Mouse (Mus musculus) liver, adult 2 months (tissue): ENCODE data around the gene Flt1. TPM values are rescaled to one million over a fixed set of nuclear protein-coding genes. Genes with fewer than 3 reads are reported as not detected.
A peak's percentile ranks its signal among the peaks of the same experiment; 100 is the strongest.

Source experiments
- DNase-seq: peaks from one replicate; pipeline ENCODE4 v3.0.0-alpha.2; 2011; ENCODE audit warnings: low read depth, low spot score; ENCODE audit errors: extremely low read depth
- H3K27ac ChIP-seq: fragments of 200-500 bp; replicated peaks from 2 replicates; pipeline ENCODE4 v1.5.1; 2012; ENCODE audit warnings: low read depth, mild to moderate bottlenecking, control low read depth, inconsistent platforms, low read length; ENCODE audit not compliant: insufficient read depth
- H3K27me3 ChIP-seq: fragments of 200-500 bp; 2 replicates; pipeline ENCODE4 v1.6.1; 2012; ENCODE audit warnings: mild to moderate bottlenecking, moderate library complexity, low read length, inconsistent platforms; ENCODE audit not compliant: control insufficient read depth, insufficient read depth
- H3K36me3 ChIP-seq: fragments of 200-500 bp; 2 replicates; pipeline ENCODE4 v1.6.1; 2012; ENCODE audit warnings: low read length, inconsistent platforms; ENCODE audit not compliant: control insufficient read depth, insufficient read depth
- H3K4me1 ChIP-seq: fragments of 200-500 bp; 2 replicates; pipeline ENCODE4 v1.6.1; 2011; ENCODE audit warnings: low read length; ENCODE audit not compliant: control insufficient read depth, insufficient read depth
- H3K4me3 ChIP-seq: fragments of 200-500 bp; 2 replicates; pipeline ENCODE4 v1.5.1; 2011; ENCODE audit warnings: low read depth, mild to moderate bottlenecking, control low read depth, low read length, moderate library complexity; ENCODE audit not compliant: insufficient read depth
- H3K79me2 ChIP-seq: fragments of 200-500 bp; 2 replicates; pipeline ENCODE4 v1.6.1; 2012; ENCODE audit warnings: inconsistent platforms, mild to moderate bottlenecking, low read length, moderate library complexity; ENCODE audit not compliant: control insufficient read depth, insufficient read depth
- H3K9ac ChIP-seq: fragments of 200-500 bp; 2 replicates; pipeline ENCODE4 v1.6.1; 2012; ENCODE audit warnings: low read depth, mild to moderate bottlenecking, control low read depth, inconsistent platforms, low read length
- CTCF ChIP-seq: fragments of 200-500 bp; IDR thresholded peaks from 2 replicates; pipeline ENCODE4 v1.5.1; 2011; ENCODE audit warnings: low read depth, low read length, control low read depth
- POLR2A ChIP-seq: fragments of 200-500 bp; IDR thresholded peaks from 2 replicates; pipeline ENCODE4 v1.6.1; 2011; ENCODE audit warnings: low read length, control low read depth; ENCODE audit not compliant: insufficient read depth; ENCODE audit errors: extremely low read depth
- WGBS: fragments of 180-500 bp; shearing (Covaris S2); methylation state at CpG from one replicate; pipeline ENCODE4 v1.1.7; 2018; 5-methylcytosine and 5-hydroxymethylcytosine counted together
- polyA plus RNA-seq: library from polyadenylated mRNA; depleted of rRNA; stranded (reverse); fragments of >200 nt; gene quantifications from 2 replicates; pipeline ENCODE4 v1.2.3, GENCODE M21; 2012
- total RNA-seq: library from RNA; depleted of rRNA; stranded (reverse); fragments of >200 nt; gene quantifications from 2 replicates; pipeline ENCODE4 v1.2.3, GENCODE M21; 2014

Gene Flt1
- total and polyA plus RNA-seq, 2 experiments = 1.3 to 4.8 TPM

DNA sequence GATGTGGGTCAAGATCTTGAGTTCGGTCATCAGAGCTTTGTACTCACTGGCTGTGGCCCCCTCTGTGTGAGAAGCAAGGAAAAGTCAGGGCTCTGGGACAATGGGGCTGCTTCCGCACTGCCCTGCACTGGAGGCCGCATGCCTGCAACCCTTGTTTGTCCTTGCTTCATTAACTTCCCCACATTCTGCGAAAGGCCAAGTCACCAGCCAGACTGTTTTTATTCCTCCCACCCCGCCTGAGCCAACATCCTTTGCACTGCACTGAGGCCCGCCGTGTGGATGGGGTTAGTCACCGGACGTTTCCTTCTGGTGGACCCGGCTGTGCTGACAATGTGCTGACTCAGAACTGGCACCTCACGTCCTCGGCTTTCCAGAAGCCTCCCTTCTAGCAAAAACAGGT, 136.0 kb downstream of the Flt1 start:
- no peak overlapping the region for H3K27ac ChIP-seq
- H3K9ac ChIP-seq = no peak overlapping the region
- H3K79me2 ChIP-seq = no peaks in the 10 kb centered on the region
- H3K4me3 ChIP-seq = no peak overlapping the region
- no peaks in the 10 kb centered on the region for H3K27me3 ChIP-seq
- DNase-seq = no peak
- no peaks in the 10 kb centered on the region for H3K36me3 ChIP-seq
- no peaks in the 10 kb centered on the region for H3K4me1 ChIP-seq
- TF ChIP-seq POLR2A (no peak), CTCF (no peak)
- WGBS = 55% methylated on average over 12 of the region's 12 CpGs

DNA sequence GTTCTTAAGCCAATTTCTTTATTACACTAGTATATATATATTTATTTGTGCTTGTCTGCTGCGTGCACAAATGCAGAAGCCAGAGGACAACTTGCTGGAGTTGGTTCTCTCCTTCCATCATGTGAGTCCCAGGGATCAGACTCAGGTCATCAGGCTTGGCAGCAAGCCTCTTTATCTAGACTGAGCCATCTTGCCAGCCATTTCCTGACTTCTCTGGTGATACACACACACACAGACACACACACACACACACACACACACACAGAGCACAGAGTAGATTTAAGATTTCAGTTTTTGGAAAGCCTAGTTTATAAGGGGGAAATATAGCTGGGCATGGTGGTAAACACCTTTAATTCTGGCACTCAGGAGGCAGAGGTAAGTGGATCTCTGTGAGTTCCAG, 140.7 kb downstream of the Flt1 start:
- Histone ChIP-seq H3K4me3 (no peak overlapping the region), H3K27ac (no peak overlapping the region), H3K36me3 (no peaks in the 10 kb centered on the region), H3K27me3 (no peaks in the 10 kb centered on the region), H3K4me1 (no peaks in the 10 kb centered on the region; the same call in 1 of the 2 replicates), H3K9ac (no peak overlapping the region), H3K79me2 (no peaks in the 10 kb centered on the region)
- DNase-seq = no peak
- TF ChIP-seq POLR2A = no peak
- no peak for TF ChIP-seq CTCF
- WGBS = 64% methylated on average over 1 of the region's 1 CpGs

DNA sequence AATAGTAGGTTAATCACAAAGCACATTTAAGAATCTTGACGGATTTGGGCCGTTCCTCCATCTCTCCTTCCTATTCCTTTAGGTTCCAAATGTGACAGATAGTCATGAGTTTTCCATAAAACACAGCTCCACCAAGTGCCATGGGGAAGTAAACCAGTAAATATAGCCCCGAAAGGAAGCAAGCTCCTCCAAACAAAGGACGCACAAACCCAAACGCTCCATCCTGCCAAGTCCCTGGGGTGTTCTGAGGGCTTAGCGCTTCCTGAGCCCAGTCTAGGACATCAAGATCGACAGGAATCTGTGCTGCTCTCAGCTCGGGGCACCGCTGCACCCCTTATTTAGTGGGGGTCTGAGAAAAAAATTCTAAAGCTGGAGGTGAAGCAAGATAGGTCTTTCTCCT, 141.2 kb downstream of the Flt1 start:
- no peak overlapping the region for H3K27ac ChIP-seq

GRCm38 (mm10) chr5:147583702-147584298, 142.0 kb downstream of the Flt1 start:
- WGBS = 42% methylated on average over 14 of the region's 14 CpGs
- Histone ChIP-seq H3K4me1 (no peaks in the 10 kb centered on the region; the same call in 1 of the 2 replicates), H3K79me2 (no peaks in the 10 kb centered on the region), H3K36me3 (no peaks in the 10 kb centered on the region), H3K4me3 (no peak overlapping the region), H3K9ac (no peak overlapping the region), H3K27me3 (no peaks in the 10 kb centered on the region), H3K27ac (no peak overlapping the region)
- DNase-seq = peak; percentile 41
- TF ChIP-seq CTCF = peak; percentile 69
- TF ChIP-seq POLR2A = no peak

More for the DNA sequence above, 141.2 kb downstream of the Flt1 start:
- 67% methylated on average over 9 of the region's 9 CpGs for WGBS
- no peak overlapping the region for H3K9ac ChIP-seq
- H3K4me3 ChIP-seq = no peak overlapping the region
- no peaks in the 10 kb centered on the region for H3K27me3 ChIP-seq
- no peaks in the 10 kb centered on the region; the same call in 1 of the 2 replicates for H3K4me1 ChIP-seq
- H3K36me3 ChIP-seq = no peaks in the 10 kb centered on the region
- no peak for DNase-seq
- TF ChIP-seq CTCF = no peak
- TF ChIP-seq POLR2A = no peak
- H3K79me2 ChIP-seq = no peaks in the 10 kb centered on the region

GRCm38 (mm10) chr5:147580181-147580580, 145.6 kb downstream of the Flt1 start:
- Histone ChIP-seq H3K36me3 (no peaks in the 10 kb centered on the region), H3K4me3 (no peak overlapping the region), H3K9ac (no peak overlapping the region), H3K4me1 (no peaks in the 10 kb centered on the region; the same call in 1 of the 2 replicates), H3K27me3 (no peaks in the 10 kb centered on the region), H3K27ac (no peak overlapping the region), H3K79me2 (no peaks in the 10 kb centered on the region)
- TF ChIP-seq CTCF = no peak
- no peak for TF ChIP-seq POLR2A
- DNase-seq = no peak
- 88% methylated on average over 13 of the region's 13 CpGs for WGBS

- no peaks in the 10 kb centered on the region for H3K36me3 ChIP-seq
- WGBS = 79% methylated on average over 8 of the region's 8 CpGs
- no peak overlapping the region for H3K4me3 ChIP-seq
- H3K9ac ChIP-seq = no peak overlapping the region
- DNase-seq = no peak
- H3K27ac ChIP-seq = no peak overlapping the region
- no peaks in the 10 kb centered on the region for H3K79me2 ChIP-seq
- TF ChIP-seq POLR2A (no peak), CTCF (no peak)
- no peaks in the 10 kb centered on the region for H3K27me3 ChIP-seq
- no peaks in the 10 kb centered on the region; the same call in 1 of the 2 replicates for H3K4me1 ChIP-seq
These were observed 146.1 kb downstream of the Flt1 start for GRCm38 (mm10) chr5:147579691-147580090.
